Mouse (Mus musculus) Patski (cell line): ENCODE measurements at regions not wholly inside any gene's neighbourhood (a gene's known extent, or its start where the extent isn't known, plus 50 kb on each side); places are given as distances from the start of the nearest gene placed in this dataset.
A peak's percentile ranks its signal among the peaks of the same experiment; 100 is the strongest.

Source experiments
- ATAC-seq: fragments of 100-300 bp; one replicate; pipeline ENCODE4 v1.8.0; 2021
- CTCF ChIA-PET: fragments of 350-600 bp; sonication (Branson Sonifier 250); formaldehyde crosslinking; loops from one replicate; lab custom pipeline; 2022; ENCODE audit warnings: inconsistent platforms; lab: Charles Lee
- POLR2A ChIA-PET: fragments of 350-600 bp; sonication (Branson Sonifier 250); formaldehyde crosslinking; loops from one replicate; lab custom pipeline; 2022; ENCODE audit warnings: antibody characterized with exemption, inconsistent platforms; lab: Charles Lee
- DNase-seq: peaks from one replicate; pipeline ENCODE4 v3.0.0-alpha.2; 2011; ENCODE audit warnings: low read depth, low spot score
- H3K27me3 ChIP-seq: fragments of 371-371 bp; one replicate; pipeline ENCODE4 v1.5.1; 2021
- CTCF ChIP-seq: fragments of 100-300 bp; IDR thresholded peaks from one replicate; pipeline ENCODE4 v1.5.1; 2021
- in situ Hi-C: fragments of 300-500 bp; cut with MboI; formaldehyde crosslinking; loops from 3 replicates; pipeline ENCODE4 v1.11.1; 2018; ENCODE audit warnings: low pct_unique_long_range_greater_than_20kb, mixed read lengths

DNA sequence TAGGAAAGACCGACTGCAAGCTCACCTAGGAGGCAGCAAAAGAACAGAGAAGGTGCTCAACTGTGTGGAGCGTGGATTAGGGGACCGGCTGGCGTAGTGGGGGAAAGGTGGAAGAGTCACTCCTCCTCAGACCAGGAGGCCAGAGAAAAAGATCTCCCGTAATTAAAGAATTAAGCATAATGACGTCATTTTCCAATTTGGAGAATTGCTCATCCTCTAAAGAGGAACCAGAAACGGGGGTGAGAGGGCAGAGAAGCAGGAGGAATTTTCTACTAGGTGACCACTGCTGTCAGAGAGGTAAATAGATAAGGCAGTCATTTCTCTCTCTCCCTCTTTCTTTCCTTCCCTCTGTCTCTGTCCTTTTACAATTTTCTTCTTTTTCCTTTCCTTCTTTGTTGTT is 71.2 kb upstream of the Caprin1 start:
- peaks cover 4% of the 10 kb centered on the region for H3K27me3 ChIP-seq
- DNase-seq, result no peak
- ChIA-PET CTCF (no interaction called here), POLR2A (no interaction called here)
- in situ Hi-C loops, result loop anchor here (10.0 kb wide), 1 partner anchor 304 kb away; the partner anchor contains the start of gene Abtb2
- ATAC-seq, result no peak
- no peak for TF ChIP-seq CTCF

DNA sequence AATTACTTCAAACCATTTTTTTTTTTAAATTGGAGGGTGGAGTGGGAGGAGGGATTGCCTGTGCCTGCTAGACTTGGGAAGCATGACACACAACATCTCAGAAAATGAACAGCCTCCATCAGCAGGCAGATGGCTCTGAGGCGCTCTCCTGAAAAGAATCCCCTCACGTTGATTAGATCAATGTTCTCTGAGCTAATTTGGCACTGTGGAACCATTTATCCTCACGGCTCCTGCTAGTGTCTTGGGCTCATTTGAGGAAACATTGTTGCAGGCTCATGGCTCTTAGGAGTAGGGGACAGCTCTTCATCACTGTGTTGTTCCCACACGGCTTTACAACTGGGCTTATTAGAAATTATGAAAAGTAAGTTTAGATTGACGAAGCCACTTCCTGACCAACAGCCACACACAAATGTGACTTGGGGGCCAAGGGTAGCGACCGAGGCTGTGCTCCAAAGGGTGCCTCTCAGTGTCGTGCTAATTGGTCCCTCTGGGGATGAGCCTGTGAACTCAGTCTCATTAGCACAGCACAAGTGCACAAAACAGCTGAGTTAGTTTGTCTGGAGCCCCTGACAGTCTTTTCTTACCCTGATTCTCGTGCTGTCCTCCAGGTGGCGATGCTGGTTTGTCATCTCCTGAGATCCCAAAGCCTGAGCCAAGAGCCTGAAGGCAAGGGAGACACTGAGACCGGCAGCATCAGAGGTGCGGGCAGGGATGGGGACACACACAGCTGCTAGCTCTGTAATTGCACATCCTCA is 74.2 kb upstream of the Caprin1 start:
- ChIA-PET CTCF (interaction anchor here (1.0 to 2.0 kb wide), 9 partner anchors 10 to 112 kb away, joined by 3 to 8 read pairs (median 4); no protein-coding TSS in a partner anchor), POLR2A (interaction anchor here (0.5 kb wide), 1 partner anchor 16 kb away, joined by 3 read pairs; no protein-coding TSS in a partner anchor)
- TF ChIP-seq CTCF, result peak; percentile 86
- DNase-seq (no peak), ATAC-seq (peak; percentile 51)
- no peaks in the 10 kb centered on the region for H3K27me3 ChIP-seq
- in situ Hi-C loops, result loop anchor here (5.0 kb wide), 1 partner anchor 111 kb away; no protein-coding TSS in a partner anchor

DNA sequence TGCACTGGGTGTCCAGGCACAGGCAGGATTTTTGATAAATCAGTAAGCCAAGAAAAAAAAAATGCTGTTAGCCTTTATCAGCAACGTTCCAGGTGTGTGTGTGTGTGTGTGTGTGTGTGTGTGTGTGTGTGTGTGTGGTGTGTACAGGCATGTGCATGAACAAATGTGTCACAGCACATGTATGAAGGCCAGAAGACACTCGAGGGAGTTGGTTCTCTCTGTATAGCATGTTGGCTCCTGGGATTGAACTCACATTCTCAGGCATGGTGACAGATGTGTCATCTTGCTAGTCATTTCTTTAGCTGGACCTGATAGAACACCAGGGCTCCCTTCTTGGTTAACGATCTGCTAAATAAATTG is 74.8 kb upstream of the Caprin1 start:
- no peak for ATAC-seq
- no peaks in the 10 kb centered on the region for H3K27me3 ChIP-seq
- CTCF ChIA-PET, result interaction anchor here (1.1 to 2.0 kb wide), 8 partner anchors 9 to 112 kb away, joined by 3 to 8 read pairs (median 4); no protein-coding TSS in a partner anchor

DNA sequence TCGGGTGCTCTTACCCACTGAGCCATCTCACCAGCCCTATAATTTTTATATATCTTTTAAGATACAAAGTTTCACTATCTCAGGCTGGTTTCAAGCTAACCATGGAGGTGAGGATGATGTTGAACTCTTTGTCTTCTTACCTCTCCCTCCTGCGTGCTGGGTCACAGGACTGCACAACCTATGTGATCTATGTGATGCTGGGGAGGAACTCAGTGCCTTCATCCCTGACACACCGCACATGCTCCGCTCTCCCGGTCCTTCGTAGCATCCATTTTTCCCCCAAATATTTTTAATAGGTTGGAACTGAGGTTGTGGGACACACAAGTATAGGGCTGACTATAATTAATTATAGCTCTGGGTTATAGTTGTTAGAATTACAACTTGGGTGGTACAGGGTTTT is 75.9 kb upstream of the Caprin1 start:
- CTCF ChIA-PET, result interaction anchor here (2.0 kb wide), 1 partner anchor 100 kb away, joined by 5 read pairs; no protein-coding TSS in a partner anchor
- POLR2A ChIA-PET, result no interaction called here
- TF ChIP-seq CTCF, result no peak
- in situ Hi-C loops, result loop anchor here (5.0 kb wide), 1 partner anchor 109 kb away; no protein-coding TSS in a partner anchor
- no peaks in the 10 kb centered on the region for H3K27me3 ChIP-seq
- DNase-seq (no peak), ATAC-seq (no peak)

More for the DNA sequence above, 74.8 kb upstream of the Caprin1 start:
- no peak for DNase-seq
- POLR2A ChIA-PET, result no interaction called here
- TF ChIP-seq CTCF, result no peak
- in situ Hi-C loops, result loop anchor here (5.0 kb wide), 1 partner anchor 110 kb away; no protein-coding TSS in a partner anchor

DNA sequence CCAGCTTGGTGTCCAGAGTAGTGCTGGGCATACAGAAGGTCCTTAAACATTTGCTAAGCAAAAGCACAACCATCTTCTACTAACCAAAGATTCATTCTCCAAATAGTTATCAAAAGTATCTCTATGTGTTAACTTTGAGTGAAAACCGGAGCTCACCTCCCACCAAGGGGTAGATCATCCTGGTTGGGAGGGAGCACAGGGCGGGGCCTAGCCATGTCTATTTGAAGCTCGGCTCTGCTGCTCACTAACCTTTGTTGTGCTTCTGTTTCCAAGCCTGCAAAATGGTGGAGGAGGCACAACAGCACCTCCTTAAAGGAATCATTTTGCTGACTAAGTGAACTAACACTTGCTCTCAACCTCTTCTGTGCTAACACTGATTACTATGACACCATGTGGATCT is 77.0 kb upstream of the Caprin1 start:
- DNase-seq (no peak), ATAC-seq (no peak)
- no peak for TF ChIP-seq CTCF
- POLR2A ChIA-PET, result no interaction called here
- CTCF ChIA-PET, result interaction anchor here (1.0 to 2.5 kb wide), 2 partner anchors 108 to 115 kb away, joined by 3 to 11 read pairs; no protein-coding TSS in a partner anchor
- no peaks in the 10 kb centered on the region for H3K27me3 ChIP-seq
- in situ Hi-C loops, result loop anchor here (5.0 kb wide), 1 partner anchor 108 kb away; no protein-coding TSS in a partner anchor

DNA sequence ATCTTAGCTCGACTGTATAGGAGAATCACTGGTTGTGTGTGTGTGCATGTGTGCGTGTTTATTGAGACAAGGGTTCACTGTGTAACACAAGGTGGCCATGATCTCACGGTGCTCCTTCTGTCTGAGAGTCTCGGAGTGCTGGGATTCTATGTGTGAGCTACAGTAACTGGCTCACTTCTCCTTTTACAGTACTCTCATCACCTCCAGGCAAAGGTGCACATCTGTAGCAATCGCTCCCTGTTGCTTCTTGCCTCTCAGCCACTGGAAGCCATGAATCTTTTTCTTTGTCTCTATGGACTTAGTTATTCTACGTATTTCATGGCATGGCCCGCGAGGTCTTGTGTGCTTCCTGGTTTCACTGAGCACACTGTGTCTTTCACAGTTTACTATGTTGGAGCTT is 78.3 kb upstream of the Caprin1 start:
- no peak for ATAC-seq
- no peak for TF ChIP-seq CTCF
- in situ Hi-C loops, result no loop called here
- no peak for DNase-seq
- ChIA-PET CTCF (interaction anchor here (2.5 kb wide), 1 partner anchor 107 kb away, joined by 11 read pairs; no protein-coding TSS in a partner anchor), POLR2A (no interaction called here)
- no peaks in the 10 kb centered on the region for H3K27me3 ChIP-seq

DNA sequence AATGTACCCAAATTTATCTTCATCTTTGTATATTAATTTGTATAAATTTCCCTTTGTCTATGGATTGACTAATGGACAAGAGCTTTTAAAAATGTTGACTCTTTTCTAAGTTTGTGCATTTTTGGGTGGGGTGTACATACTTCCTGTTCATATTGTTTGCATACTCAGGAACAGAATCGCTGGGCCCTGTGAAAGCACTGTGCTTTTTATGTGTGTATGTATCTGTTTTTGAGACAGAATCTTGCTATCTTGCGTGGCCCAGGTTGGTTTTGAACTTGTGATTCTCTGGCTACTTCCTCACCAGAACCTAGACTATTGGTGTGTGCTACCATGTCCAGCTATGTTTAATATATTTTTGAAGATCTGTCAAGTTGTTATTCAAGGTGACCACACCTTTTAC is 78.8 kb upstream of the Caprin1 start:
- TF ChIP-seq CTCF, result no peak
- ATAC-seq, result no peak
- CTCF ChIA-PET, result interaction anchor here (2.5 kb wide), 1 partner anchor 106 kb away, joined by 11 read pairs; no protein-coding TSS in a partner anchor
- no peaks in the 10 kb centered on the region for H3K27me3 ChIP-seq
- POLR2A ChIA-PET, result no interaction called here
- in situ Hi-C loops, result no loop called here
- DNase-seq, result no peak

DNA sequence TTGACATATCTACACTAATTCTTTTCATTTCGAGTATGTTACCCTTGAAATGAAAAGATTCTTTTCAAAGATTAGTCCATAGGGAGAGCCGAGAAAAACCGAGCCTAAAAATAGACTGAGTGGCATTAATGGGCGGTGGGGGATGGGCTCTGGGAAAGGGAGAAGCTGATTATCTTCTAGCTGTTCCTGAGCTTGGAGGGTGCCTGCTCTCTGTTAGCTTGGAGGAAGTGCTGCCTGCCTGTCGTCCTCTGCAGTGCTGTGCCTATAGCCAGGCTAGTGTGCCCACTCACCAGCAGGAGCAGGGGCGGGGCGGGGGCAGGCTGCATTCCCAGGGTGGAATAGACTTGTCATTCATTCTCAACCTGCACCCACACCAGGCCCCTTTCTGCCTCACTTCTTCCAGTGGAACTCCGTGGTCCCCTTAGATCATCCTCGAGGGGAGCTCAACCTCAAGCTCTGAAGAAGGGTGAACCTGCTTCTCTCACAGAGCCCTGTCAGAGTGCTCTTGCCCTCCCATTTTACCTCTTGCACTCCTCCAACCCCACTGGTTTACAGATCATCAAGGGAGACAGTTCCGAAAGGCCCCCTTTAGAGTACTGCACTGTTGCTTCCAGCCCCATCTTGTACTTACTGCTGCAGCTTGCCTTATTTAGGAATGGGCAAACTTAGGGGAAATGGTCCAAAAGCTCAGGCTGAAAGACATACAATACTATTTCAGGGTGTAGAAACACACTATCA is 76.6 kb upstream of the Lmo2 start:
- ChIA-PET CTCF (interaction anchor here (1.0 kb wide), 1 partner anchor 9 kb away, joined by 4 read pairs; no protein-coding TSS in a partner anchor), POLR2A (no interaction called here)
- DNase-seq (no peak), ATAC-seq (no peak)
- peaks cover 9% of the 10 kb centered on the region for H3K27me3 ChIP-seq
- in situ Hi-C loops, result no loop called here
- no peak for TF ChIP-seq CTCF

DNA sequence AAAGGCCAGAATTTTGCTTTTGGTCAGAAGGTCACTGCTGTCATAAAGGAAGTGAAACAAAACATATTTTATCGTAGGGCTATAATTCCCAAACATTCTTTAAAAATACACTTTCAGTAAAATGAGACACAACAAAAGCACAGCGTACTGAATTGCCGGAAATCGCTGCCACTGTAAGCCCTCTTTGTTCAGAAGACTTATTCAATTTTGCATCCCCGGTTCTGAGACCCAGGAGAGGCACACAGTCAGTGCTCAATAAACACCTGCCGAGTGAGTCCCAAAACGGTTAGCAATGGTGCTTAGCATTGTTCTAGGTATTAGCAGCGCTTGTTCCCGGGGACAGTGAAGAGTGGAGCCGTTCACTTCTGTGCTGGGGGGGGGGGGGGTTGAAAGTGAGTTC is 72.9 kb upstream of the Lmo2 start:
- ATAC-seq (no peak), DNase-seq (no peak)
- no peak for TF ChIP-seq CTCF
- POLR2A ChIA-PET, result no interaction called here
- H3K27me3 ChIP-seq, result peaks cover 12% of the 10 kb centered on the region
- in situ Hi-C loops, result no loop called here
- CTCF ChIA-PET, result no interaction called here

DNA sequence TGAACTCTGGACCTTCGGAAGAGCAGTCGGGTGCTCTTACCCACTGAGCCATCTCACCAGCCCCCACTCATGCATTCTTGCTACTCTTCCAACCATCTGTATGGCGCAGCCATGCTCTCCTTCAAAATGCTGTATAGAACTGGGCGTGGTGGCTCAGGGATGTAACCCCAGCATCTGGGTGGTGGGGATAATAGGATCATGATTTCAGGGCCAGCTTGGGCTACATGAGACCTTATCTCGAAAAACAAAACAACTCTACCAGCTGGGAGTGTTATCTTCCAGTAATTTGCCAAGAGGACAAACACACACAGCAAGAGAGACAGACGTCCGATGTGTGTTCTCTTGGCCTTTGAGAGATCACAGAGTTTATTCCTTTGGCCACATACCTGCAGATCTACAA is 69.8 kb upstream of the Lmo2 start:
- ATAC-seq (no peak), DNase-seq (no peak)
- no peak for TF ChIP-seq CTCF
- in situ Hi-C loops, result no loop called here
- ChIA-PET CTCF (no interaction called here), POLR2A (no interaction called here)
- H3K27me3 ChIP-seq, result peaks cover 12% of the 10 kb centered on the region
